Mouse (Mus musculus): Measurements from ENCODE around the gene Tbrg1.

GRCm38 (mm10) chr9:37629941-37630340 is 27.2 kb downstream of the Tbrg1 start:
- no peak for TF ChIP-seq CTCF (IDR thresholded peaks at IDR 0.05; ENCODE audit: low read depth)
- TF ChIP-seq EP300 (IDR thresholded peaks at IDR 0.05; ENCODE audit: low read depth): no peak
